Mouse (Mus musculus) testis, postnatal 14 days (tissue): ENCODE data around the gene Vps18.
A peak's percentile ranks its signal among the peaks of the same experiment; 100 is the strongest.

Experiments
- DNase-seq: peaks from one replicate; pipeline ENCODE4 v3.0.0; 2021; ENCODE audit warnings: low spot score

Gene Vps18

DNA sequence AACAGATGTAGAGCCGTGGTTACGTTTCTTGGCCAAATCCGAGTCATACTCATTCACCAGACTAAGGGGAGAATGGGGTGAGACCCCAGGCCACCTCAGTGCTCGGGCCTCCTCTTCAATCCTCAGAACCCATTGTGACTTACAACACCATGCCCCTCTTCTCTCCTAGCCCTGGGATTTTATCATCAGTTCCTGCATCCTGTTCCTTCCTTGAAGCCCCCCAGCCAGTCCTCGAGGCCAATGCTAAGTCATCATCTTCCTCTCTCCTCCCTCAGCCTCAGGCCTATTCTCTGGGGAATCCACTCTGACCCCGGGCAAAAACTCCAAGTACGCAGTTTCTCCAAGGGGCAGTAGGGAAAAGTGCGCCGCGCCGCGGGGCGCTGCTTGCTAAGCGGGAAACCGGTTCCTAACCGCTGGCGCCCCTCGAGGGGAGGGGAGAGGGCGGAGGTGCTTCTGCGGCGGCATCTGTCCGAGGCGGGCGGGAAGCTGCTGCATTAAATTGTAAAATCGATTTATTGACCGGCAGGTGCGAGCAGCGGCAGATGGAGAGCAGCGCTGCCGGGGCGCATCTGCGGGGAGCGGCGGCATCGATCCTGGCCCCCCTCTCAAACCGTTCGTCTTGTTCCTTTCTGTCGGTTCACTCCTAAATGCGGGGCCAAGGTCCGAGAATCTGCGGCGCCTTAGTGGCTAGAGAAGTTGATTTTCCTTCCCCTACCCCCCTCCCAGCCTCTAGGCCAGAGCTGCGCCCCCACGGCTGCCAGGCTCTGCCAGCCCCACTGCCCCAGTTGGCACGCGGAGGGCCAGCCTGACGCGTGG lies 33.4 kb downstream of the Vps18 start:
- DNase-seq = no peak

DNA sequence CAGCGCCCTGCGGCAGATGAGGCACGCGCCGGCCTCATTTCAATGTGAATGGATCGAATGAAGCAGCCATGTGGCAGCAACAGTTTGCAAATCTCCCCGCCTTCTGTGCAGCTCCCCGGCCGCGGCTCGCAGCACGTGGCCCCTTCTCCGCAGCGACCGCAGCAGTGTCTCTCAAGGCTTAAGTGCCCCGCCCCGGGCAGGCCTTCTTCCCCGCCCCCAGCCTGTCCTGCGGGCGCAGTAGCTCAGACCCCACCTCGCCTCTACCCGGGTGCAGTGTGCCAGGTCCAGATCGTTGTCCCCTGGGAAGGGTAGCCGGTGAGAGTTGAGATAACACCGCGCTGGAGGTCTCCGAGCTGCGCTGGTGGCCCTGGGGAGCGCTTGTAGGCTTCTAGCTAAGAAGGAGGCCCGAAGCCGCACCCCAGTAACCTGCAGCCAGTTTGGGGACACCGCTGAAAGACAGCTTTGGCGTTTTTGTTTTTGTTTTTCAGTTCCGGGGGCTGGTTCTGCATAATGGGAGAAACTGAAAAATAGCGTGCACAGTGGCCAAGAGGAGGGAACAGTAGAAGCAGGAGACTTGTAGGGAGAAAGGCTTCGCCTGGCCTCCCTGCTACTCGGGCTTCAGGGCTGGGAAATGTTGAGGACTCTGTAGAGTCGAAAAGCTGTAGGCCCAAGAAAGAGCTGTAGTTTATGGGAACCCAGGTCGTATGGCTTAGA lies 34.2 kb downstream of the Vps18 start:
- DNase-seq = no peak

DNA sequence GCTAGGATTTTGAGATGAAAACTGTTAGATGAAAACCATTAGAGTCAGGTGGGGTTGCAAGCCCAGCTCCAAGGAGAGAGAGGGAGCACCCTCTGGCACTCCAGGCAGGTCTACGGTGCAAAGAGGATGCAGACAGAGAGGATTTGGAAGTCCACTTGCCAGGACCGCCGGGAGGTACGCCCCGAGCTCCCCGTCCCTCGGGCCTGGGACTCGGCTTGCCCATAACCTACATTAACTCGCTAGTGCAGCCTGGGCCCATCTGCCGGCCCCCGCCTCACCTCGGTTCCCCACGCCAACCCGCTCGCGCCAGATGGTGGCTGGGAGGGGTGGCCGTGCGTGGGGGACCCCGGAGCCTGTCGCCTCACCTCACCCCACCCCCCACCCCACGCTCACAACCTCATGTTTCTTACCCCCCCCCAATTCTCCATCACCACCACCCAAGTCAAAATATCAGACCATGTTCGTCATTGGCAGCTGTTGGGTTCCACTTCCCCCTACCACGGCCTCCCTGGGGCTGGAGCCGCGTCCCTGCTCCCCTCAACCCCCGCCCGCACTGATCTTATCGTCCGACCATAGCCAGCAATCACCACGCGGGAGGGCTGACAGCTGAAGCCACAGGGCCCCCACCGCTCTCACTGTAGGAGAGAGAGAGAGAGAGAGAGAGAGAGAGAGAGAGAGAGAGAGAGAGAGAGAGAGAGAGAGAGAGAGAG lies 35.5 kb downstream of the Vps18 start:
- DNase-seq = no peak

DNA sequence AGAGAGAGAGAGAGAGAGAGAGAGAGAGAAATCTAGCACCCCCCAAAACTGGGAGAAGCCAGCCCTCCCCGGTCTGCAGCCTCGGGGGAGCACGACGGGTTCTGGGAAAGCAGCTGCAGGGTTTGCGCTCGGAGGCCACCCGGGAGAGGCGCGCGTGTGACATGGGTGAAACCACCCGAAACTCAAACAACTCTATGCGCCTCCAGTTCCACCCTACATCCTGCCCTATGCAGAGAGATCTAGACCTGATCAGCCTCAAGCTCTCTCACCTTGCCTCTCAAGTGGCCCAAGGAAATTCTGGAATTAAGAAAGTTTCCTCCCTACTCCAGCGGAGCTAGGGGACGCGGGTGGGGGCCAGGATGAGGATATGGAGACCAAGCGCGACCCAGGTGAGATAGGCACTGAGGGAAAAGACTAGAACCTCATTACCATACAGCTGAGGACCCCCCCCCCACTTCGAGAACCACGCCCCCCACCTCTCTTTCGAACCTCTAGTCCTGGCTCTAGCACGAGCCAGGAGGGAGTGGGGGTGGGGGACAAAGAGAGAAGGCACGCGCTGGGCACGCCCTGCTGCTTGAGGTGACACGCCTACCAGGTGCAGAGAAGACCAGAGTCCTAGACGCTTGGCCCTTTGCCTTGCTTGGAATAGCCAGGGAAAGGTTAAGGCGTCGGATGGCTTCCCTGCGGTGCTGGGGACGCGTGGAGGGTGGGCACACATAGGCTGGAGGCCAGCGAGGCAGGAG lies 36.2 kb downstream of the Vps18 start:
- no peak for DNase-seq

DNA sequence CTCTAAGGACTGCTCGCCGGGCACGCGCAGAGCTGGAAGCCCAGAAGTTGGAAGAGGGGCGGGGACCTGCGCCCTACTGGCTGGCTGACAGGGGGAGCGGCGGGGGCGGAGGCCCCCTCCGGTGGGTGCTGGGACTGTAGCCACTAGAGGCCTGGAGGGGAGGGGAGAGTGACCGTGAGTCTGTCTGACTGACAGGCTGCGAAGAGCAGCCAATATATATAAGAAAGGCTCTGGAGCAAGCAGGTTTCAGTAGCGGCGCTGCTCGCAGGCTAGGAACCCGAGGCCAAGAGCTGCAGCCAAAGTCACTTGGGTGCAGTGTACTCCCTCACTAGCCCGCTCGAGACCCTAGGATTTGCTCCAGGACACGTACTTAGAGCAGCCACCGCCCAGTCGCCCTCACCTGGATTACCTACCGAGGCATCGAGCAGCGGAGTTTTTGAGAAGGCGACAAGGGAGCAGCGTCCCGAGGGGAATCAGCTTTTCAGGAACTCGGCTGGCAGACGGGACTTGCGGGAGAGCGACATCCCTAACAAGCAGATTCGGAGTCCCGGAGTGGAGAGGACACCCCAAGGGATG lies 37.1 kb downstream of the Vps18 start, which contains the start of gene Dll4:
TSS of gene Dll4 (plus strand) at position 217 of the 576 bp plus-strand sequence.
- DNase-seq = no peak

DNA sequence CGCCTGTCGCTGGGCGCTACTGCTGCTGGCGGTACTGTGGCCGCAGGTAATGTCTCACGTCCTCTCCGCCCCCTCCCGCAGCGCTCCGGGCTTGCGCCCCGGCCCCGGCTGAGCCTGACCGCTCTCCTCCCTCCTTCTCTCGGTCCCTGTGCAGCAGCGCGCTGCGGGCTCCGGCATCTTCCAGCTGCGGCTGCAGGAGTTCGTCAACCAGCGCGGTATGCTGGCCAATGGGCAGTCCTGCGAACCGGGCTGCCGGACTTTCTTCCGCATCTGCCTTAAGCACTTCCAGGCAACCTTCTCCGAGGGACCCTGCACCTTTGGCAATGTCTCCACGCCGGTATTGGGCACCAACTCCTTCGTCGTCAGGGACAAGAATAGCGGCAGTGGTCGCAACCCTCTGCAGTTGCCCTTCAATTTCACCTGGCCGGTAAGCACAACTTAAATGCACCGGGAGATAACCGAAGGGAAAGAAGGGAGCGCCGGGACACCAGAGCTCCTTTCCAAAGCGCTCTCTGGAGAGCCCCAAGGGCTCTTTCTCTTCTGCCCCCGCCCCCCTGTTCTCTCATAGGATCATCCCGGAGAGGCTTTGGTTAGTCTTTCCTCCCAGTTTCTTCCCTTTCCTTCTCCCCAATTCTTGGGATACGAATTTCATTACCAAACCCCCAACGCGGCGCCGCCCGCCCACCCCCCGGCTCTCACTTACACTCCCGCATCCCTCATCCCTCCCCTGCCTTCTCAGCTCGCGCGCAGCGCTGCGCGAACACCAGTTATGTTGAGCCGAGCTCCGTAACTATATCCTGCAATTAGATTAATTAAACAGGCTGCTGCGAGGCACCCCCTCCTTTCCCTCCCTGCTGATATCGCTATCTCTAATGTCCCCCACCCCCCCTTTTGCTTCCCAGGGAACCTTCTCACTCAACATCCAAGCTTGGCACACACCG lies 37.9 kb downstream of the Vps18 start:
- DNase-seq = no peak

DNA sequence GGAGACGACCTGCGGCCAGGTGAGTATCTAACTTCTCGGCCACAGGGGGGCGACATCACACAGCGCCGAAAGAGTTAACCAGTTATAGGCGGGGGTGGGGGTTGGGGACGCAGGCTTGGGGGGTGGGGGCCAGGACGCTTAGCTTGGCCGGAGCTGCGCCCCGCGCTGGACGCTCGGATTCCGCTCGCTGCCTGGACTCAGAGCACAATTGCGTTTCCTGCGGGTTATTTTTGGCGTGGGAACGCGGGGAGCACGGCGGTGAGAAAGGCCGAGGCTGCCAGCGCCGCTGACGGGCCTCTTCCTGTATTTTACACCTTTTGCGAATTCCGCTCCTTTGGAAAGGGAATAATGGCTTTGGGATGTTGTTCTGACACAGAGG lies 38.6 kb downstream of the Vps18 start:
- no peak for DNase-seq

DNA sequence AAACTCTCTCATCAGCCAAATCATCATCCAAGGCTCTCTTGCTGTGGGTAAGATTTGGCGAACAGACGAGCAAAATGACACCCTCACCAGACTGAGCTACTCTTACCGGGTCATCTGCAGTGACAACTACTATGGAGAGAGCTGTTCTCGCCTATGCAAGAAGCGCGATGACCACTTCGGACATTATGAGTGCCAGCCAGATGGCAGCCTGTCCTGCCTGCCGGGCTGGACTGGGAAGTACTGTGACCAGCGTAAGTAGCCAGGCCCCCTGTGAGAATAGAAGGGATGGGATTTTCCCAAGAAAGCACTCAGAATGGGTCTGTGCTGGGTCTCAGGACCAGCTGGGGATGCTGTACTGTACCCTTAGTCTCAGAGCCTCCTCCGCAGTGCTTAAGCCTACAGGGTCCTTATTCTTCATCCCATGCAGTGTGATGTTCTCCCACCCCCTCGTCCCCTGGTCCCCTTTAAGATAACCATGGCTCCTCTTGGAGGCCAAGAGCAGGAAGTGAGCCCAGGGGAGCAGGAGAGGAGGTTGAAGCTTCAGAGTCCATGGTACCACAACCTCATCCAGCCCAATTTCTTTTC lies 39.5 kb downstream of the Vps18 start:
- DNase-seq = no peak

DNA sequence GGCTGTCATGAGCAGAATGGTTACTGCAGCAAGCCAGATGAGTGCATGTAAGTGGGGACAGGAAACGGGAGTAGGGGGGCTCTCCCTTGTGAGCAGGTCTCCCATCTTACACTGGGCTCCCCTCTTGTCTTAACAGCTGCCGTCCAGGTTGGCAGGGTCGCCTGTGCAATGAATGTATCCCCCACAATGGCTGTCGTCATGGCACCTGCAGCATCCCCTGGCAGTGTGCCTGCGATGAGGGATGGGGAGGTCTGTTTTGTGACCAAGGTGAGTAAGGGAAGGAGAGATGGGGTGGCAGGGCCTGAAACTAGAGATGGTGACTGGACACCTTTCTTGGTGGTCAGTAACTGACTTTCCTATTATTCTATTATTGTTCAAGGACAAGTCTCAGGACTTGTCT lies 40.0 kb downstream of the Vps18 start:
- DNase-seq = no peak

DNA sequence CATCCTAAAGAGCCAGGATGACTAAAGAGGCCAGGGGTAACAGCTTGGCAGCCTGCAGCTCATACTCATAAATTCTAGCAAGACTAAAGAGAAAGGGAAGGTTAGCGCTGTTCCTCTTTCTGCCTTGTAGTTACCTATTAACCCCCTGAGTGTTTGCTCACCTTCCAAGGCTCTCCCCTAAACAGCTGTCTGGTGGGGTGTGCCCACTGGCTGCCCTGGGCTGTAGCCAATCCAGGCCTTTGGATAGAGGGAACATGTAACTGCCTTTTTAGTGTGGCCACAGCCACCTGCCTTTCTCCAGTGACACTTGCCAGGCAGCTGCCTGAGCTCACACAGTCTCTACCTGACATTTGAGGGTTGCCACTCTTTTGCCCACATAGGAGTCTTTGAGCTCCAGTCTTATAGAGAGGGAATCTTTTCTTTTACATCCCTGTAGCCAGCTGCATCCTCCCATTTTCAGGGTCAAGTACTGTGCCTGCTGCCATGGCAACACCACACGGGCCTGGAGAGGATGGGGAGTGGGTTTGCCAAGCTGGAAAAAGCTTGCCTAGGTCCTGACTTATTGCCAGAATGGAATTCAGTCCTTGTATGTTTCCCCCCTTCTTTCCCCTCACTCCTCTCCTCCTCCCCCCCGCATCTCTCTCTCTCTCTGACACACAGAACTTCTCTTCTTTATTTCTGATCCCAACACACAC lies 40.7 kb downstream of the Vps18 start:
- no peak for DNase-seq

DNA sequence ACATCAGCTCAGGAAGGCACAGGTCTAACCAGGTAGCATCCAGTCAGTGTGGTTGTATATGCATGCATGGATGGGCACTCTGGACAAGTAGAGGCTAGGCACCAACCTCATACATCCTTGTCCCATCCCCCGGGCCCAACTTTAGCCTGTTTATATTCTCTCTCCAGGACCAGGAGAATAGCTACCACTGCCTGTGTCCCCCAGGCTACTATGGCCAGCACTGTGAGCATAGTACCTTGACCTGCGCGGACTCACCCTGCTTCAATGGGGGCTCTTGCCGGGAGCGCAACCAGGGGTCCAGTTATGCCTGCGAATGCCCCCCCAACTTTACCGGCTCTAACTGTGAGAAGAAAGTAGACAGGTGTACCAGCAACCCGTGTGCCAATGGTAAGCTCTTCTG lies 42.3 kb downstream of the Vps18 start:
- no peak for DNase-seq

DNA sequence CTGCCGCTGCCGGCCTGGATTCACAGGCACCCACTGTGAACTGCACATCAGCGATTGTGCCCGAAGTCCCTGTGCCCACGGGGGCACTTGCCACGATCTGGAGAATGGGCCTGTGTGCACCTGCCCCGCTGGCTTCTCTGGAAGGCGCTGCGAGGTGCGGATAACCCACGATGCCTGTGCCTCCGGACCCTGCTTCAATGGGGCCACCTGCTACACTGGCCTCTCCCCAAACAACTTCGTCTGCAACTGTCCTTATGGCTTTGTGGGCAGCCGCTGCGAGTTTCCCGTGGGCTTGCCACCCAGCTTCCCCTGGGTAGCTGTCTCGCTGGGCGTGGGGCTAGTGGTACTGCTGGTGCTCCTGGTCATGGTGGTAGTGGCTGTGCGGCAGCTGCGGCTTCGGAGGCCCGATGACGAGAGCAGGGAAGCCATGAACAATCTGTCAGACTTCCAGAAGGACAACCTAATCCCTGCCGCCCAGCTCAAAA lies 43.7 kb downstream of the Vps18 start:
- DNase-seq = no peak

DNA sequence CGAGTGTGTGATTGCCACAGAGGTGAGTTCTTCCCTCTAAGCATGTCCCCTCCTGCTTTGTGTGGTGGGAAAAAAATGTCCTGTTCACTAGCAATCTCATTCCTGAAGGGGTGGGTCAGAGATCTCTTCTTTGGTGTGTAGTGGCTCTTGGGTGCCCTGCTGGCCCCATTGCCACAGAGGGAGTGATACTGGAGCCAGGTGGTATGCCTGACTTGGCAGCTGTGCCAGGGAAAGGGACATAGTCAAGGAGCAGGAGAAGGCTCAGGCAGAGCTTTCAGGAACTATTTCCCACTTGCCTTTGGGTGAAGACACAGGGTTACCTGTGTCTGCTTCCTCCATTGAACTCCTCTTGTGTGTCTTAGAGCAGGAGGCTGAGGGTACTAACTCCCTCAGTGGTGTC lies 45.6 kb downstream of the Vps18 start:
- DNase-seq = no peak

DNA sequence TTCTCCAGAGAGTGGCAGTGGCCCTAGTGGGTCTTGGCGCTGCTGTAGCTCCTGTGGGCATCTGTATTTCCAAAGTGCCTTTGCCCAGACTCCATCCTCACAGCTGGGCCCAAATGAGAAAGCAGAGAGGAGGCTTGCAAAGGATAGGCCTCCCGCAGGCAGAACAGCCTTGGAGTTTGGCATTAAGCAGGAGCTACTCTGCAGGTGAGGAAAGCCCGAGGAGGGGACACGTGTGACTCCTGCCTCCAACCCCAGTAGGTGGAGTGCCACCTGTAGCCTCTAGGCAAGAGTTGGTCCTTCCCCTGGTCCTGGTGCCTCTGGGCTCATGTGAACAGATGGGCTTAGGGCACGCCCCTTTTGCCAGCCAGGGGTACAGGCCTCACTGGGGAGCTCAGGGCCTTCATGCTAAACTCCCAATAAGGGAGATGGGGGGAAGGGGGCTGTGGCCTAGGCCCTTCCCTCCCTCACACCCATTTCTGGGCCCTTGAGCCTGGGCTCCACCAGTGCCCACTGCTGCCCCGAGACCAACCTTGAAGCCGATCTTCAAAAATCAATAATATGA lies 46.5 kb downstream of the Vps18 start:
- no peak for DNase-seq

DNA sequence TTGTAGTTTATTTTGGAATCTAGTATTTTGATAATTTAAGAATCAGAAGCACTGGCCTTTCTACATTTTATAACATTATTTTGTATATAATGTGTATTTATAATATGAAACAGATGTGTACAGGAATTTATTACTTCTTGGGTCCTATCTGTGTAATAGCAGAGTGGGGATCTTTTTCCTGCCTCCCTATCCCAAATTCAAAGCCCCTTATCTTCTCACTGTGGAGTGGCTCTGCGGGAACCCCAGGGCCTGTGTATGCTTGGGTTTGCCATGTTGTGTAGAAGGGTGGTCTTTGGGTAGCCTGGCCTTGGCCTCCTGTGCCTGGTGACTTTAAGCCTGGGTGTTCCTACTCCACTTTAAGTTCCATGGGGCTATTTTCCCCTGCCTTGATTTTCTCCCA lies 47.0 kb downstream of the Vps18 start:
- no peak for DNase-seq

DNA sequence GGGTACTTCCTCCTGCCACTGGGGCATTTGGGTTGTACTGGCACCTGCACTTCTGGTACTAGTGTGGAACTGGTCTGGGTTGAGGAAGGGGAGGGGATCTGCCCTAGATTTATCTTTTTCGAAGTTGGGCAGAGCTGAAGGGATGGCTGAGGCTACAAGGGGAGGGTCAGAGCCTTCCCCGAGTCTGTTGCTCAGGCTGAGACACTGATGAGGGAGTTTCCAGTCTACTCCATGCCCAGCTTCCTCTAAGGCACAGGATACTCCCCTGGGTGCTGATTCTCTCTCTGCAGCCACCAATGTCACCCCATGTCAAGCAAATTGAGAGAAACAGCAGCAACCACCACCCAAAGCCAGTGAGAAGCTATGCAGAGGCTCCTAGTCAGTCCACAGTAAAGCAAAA lies 47.5 kb downstream of the Vps18 start:
- DNase-seq = no peak

DNA sequence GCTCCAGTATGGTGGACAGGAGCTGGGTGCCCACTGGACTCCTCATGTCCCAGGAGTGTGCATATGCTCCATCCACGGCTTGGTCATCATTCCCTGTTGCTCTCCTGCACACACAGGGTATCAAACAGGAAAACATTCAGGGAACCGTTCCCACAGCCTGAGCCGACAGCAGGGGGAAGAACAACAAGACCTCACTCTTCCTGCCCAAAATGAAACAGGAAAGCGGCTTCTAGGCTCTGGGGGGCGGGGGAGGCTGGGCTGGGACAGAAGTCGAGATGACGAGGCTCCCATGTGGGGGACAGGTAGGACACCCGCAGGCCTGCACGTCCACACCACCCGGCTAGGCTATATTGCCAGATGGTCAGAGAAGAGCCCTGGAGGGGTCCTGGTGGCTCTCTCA lies 47.9 kb downstream of the Vps18 start:
- no peak for DNase-seq

DNA sequence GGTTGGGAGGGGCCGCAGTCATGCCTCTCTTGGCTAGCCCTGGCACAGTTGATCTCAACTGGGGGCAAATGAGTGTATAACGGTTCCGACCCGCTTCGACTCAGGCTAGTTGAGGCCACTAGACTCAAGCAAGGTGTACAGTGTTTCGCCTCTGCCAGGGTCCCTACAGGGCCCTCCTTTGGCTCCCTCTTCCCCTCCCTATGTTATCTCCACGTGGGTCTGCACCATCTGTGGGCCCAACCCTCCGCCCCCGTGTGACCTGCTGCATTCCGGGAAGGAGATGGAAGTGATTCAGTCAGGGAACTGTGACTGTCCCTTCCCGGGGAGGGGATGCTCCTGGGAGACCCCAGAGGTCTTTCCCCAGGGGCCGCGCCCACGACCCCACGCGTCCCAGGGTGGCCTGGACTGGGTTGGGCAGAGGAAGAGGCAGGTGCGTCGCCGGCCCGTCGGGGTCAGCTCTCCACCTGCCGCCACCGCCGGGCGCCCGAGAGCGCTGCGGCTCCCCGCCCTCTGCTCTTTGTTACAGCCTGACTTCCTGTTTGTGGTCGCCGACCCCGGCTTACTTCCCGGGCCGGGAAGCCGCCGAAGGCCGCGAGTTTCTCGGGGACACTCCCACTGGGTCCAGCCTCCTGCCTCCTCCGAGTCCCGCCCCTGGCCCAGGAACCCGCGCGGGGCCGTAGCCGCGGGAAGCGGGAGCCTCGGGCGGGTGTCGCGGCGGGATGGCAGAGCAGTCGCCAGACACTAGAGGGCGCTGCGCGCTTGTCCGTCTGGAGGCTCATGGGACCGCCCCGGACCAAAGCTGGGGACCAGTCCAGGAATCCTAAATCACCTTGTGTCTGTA lies 49.1 kb downstream of the Vps18 start:
- peak; percentile 80 for DNase-seq
